Mouse (Mus musculus): ENCODE measurements around the gene Herc2.

The Herc2 gene

GRCm38 (mm10) chr7:56066634-56067033, 16.6 kb downstream of the Herc2 start:
- DNase-seq (ENCODE audit: low spot score in 2 of 2): no peak

DNA sequence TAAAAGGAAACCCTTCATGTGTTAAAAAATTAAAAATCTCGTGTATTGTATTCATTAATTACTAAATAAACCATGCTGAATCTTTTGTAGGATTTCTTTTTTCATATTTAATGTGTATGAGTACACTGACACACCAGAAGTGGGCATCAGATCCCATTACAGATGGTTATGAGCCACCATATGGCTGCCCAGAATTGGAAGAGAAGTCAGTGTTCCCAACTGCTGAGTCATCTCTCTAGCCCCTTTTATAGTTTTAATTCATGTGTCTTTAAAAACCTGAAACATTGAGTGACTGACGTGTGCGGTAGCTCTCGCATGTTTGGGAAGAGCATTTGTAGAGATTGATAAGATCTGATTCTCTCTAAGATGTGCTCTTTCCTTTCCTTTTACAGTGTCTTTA, 21.7 kb downstream of the Herc2 start:
- no peak for DNase-seq (ENCODE audit: low spot score in 2 of 2)

GRCm38 (mm10) chr7:56083034-56083433, 33.0 kb downstream of the Herc2 start:
- no peak for DNase-seq (ENCODE audit: low spot score in 2 of 2)

- no peak for DNase-seq (ENCODE audit: low spot score in 2 of 2)
Observed at GRCm38 (mm10) chr7:56089097-56089496, 39.1 kb downstream of the Herc2 start.

GRCm38 (mm10) chr7:56091445-56091844, 41.4 kb downstream of the Herc2 start:
- DNase-seq (ENCODE audit: low spot score in 2 of 2): no peak

DNA sequence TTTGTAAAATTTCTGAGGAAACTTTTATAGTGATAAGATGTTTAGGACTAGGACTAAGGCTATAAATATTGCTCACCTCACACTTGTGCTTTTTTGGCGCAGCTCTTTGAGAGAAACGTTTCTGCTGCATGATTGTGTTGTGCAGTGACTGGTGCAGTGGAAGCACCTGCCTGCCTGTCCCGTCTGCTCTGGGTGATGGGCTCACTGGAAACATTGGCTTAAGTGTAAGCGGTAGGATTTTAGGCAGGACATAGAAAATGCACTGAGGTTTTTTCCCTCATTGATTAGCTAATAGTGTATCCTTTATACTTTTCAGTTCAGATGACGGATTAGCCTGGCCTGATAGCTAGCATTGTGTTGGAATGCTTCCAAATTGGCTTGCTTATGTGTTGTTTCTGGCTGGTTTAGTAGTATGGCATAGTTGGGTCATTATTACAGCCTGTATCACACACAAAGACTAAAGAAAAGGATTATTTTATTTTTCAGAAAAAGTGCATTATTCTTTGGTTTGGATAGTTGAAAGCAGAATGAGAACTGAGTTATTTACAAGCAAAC, 52.4 kb downstream of the Herc2 start:
- DNase-seq (ENCODE audit: low spot score in 2 of 2): no peak

GRCm38 (mm10) chr7:56112999-56113398, 63.0 kb downstream of the Herc2 start:
- no peak for DNase-seq (ENCODE audit: low spot score in 2 of 2)

DNA sequence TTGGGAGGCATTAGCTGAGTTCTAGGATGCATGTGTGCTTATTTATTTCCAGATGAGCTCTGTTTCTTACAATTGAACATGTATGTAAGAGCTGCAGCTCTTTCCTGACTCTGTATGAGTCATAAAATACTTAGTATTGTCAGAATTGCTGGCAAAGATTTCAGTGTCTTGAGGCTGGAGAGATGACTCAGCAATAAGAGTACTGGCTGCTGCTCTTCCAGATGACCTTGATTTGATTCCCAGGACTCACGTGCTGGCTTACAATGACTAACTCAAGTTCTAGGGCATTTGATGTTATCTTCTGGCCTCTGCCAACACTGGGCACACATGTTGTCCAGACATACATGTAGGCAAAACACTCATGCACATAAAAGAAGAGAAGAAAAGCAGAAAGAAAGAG, 64.2 kb downstream of the Herc2 start:
- no peak for DNase-seq (ENCODE audit: low spot score in 2 of 2)

- DNase-seq (ENCODE audit: low spot score in 2 of 2): no peak
Observed at GRCm38 (mm10) chr7:56120968-56121367, 71.0 kb downstream of the Herc2 start.

GRCm38 (mm10) chr7:56121425-56121824, 71.4 kb downstream of the Herc2 start:
- DNase-seq (ENCODE audit: low spot score in 2 of 2): no peak

- DNase-seq (ENCODE audit: low spot score in 2 of 2): no peak
Observed at GRCm38 (mm10) chr7:56128080-56128479, 78.1 kb downstream of the Herc2 start.

DNA sequence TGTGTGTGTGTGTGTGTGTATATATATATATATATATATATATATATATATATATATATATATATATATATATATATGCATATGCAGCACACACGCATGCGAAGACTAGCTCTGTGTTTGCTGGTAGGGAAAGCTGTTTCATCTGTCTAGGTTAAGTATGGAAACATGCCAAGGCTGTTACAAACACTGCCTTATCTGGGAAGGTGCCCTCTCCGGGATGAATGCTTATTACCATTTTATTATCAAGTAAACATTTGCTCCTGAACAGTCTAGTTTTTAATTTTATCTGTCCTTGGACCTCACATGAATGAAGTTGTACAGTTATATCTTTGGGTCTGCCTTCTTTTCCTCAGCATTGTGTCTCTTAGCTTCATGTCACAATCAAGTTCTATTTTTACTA, 79.6 kb downstream of the Herc2 start:
- no peak for DNase-seq (ENCODE audit: low spot score in 2 of 2)

GRCm38 (mm10) chr7:56131548-56131947, 81.6 kb downstream of the Herc2 start:
- peak; percentile 30 to 43 for DNase-seq (ENCODE audit: low spot score in 2 of 2)

- DNase-seq (ENCODE audit: low spot score in 2 of 2): no peak
Observed at GRCm38 (mm10) chr7:56138706-56139105, 88.7 kb downstream of the Herc2 start.

GRCm38 (mm10) chr7:56146424-56146823, 96.4 kb downstream of the Herc2 start:
- no peak for DNase-seq (ENCODE audit: low spot score in 2 of 2)

GRCm38 (mm10) chr7:56148925-56149324, 98.9 kb downstream of the Herc2 start:
- DNase-seq (ENCODE audit: low spot score in 2 of 2): no peak

GRCm38 (mm10) chr7:56151885-56152676, 102.1 kb downstream of the Herc2 start:
- no peak for DNase-seq (ENCODE audit: low spot score in 2 of 2)

GRCm38 (mm10) chr7:56153161-56153560, 103.2 kb downstream of the Herc2 start:
- DNase-seq (ENCODE audit: low spot score in 2 of 2): no peak

DNA sequence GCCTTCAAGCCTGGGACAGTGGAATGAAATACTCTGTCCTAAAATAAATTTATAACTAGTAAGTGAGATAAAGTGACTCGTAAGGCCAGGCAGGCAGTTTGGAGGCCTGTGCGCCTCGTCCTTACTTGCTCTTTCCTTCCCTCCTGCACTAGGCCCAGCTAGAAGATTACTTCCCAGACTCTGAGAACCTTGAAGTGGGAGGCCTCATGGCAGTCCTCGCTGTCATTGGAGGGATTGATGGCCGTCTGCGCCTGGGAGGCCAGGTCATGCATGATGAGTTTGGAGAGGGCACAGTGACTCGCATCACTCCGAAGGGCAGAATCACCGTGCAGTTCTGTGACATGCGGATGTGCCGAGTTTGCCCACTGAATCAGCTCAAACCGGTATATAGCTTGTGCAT, 103.6 kb downstream of the Herc2 start:
- DNase-seq (ENCODE audit: low spot score in 2 of 2): no peak

DNA sequence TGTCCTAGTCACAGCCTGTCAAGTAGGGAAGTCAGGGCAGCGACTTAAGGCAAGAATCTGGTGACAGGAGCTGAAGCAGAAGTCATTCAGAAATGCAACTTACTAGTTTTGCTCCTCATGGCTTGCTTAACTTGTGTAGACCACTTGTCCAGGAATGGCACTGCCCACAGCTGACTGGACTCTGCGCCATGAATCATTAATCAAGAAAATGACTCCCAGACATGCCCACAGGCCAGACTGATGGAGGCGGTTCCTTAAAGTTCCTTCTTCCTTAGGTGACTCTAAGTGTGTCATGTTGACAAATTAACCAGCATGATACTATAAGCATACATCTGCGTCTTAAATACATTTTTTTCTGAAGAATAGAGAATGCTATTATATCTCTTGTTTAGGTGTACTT, 113.3 kb downstream of the Herc2 start:
- no peak for DNase-seq (ENCODE audit: low spot score in 2 of 2)

- DNase-seq (ENCODE audit: low spot score in 2 of 2): no peak
Observed at GRCm38 (mm10) chr7:56168713-56169112, 118.7 kb downstream of the Herc2 start.

- DNase-seq (ENCODE audit: low spot score in 2 of 2): no peak
Observed at GRCm38 (mm10) chr7:56177371-56177770, 127.4 kb downstream of the Herc2 start.

- DNase-seq (ENCODE audit: low spot score in 2 of 2): no peak
Observed at GRCm38 (mm10) chr7:56191041-56191440, 141.0 kb downstream of the Herc2 start.

GRCm38 (mm10) chr7:56191661-56192060, 141.7 kb downstream of the Herc2 start:
- DNase-seq (ENCODE audit: low spot score in 2 of 2): no peak

Data from spleen, postnatal 36 days (tissue).